Mouse (Mus musculus): Measurements from ENCODE around the gene Tarsl2.

- TF ChIP-seq CTCF (IDR thresholded peaks at IDR 0.05) (no peak), POLR2A (IDR thresholded peaks at IDR 0.05; ENCODE audit: insufficient read depth, low read depth, low read length) (no peak), EP300 (IDR thresholded peaks at IDR 0.05; ENCODE audit: insufficient read depth, low read depth, low read length) (no peak)
Measured at GRCm38 (mm10) chr7:65714304-65714703, 69.6 kb downstream of the Tarsl2 start.

Data from heart, adult 2 months (tissue).